Mouse (Mus musculus) urinary bladder, postnatal 4 days (tissue): ENCODE results near the gene Serac1.

Source experiments
- DNase-seq, 2 experiments: peaks; one replicate each; pipeline ENCODE4 v3.0.0; 2021 to 2022; ENCODE audit warnings: low spot score in 2 of 2

Serac1 gene

DNA sequence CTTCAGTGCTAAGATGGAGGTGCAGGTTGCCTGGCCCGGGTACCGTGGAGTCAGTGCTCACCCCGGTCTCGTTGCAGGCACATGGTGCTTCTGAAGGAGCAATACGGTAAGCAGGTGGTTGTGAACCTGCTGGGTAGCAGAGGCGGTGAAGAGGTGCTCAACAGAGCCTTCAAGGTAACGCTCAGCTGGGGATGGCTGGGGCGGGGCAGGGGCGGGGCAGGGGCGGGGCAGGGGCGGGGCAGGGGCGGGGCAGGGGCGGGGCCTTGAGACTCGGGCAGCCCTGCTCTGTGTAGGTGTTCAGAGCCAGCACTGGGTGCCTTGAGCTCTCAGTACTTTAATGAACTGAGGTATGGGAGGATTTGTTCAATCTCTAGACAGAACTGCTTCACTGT lies 74.3 kb downstream of the Serac1 start:
- DNase-seq, result no peak

DNA sequence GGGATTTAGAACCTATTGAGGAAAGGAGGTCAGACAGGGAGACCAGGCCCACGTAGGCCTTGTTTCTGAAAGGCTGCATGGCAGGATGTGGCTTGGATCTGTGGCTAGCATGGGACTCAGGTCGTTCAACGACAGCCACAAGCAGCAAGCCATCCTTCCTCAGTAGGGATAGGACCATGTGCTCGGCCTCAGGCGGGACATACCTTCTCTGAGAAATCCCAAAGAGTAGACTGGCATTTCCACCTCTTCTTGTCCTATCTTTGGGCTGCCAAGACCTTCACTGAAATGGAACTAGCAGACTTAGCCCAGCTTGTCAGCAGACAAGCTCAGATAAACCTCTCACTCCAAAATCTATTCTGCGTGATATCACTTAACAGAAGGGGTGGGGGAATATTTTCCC lies 75.9 kb downstream of the Serac1 start:
- no peak for DNase-seq

DNA sequence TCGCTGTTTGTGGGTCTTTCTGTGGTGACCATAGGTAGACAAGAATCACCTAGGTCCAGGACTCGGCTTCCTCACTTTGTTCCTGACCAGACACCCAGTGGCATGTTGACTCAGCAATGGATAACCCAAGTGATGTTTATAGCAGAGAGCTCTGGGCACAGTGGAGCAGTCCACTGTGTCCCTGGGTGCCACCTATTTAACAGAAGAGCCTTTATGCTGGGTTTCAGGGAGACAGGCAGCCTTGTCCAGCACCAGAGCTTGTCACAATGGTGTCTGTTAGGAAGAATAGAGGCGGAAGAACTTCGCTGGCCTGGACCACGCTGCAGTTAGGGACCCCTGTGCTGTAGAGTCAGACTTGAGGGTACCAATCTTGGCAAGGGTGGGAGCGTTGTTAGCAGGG lies 77.0 kb downstream of the Serac1 start:
- DNase-seq, result no peak

DNA sequence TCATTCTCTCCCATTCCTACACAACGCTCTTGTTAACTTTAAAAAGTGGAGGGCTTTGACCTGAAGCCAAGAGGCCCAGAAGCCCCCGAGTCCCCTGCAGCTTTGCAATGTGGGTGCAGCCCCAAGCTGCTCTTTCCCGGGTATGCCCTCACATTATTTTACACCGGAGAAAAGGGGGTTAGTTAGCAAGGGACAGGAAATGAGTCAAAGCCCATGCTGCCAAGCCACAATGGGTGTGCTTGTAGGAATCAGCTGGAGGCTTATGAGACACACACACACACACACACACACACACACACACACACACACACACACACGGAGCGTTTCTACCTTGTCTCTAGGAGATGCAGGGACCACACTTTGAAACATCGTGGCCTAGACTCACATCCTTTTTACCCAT lies 77.7 kb downstream of the Serac1 start:
- DNase-seq, result no peak

GRCm38 (mm10) chr17:6001389-6001788 lies 78.2 kb downstream of the Serac1 start:
- DNase-seq, result no peak

- DNase-seq, result no peak
Measured at GRCm38 (mm10) chr17:6000864-6001319, 78.6 kb downstream of the Serac1 start.

DNA sequence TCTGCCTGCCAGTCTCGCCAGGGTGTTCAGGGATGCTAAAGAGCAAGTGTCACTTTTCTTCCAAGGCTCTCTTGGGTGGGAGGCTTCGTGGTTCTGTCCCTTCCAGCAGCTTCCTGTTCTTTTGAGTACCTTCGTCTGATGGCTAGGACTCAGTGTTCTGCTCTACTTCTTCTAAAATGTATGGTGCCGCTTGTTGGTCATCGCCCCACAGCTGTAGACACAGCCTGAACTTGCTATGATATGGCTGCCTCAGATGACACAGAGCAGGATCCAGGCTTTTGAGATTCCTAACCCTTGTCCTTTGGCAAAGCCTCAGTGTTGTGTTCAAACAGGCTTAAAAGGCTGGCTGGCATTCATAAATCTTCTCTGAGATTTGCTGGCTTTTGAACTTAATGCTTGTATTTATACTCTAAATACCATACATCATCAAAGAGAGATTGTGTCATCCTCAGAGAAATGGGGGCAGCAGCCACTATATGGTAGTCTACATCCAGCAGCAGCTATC lies 80.5 kb downstream of the Serac1 start:
- DNase-seq, result no peak

DNA sequence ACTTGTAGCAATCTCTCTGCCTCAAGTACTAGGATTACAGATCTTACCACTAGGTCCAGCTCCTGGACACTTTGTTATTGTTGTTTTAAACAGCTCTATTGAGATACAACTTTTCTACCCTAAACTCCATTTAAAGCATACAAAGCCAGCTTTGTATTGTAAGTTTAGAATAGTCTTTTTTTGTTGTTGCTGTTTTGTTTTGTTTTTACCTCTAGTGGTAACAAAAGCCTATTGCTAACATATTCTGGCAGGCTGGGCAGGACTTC lies 81.4 kb downstream of the Serac1 start:
- no peak for DNase-seq

DNA sequence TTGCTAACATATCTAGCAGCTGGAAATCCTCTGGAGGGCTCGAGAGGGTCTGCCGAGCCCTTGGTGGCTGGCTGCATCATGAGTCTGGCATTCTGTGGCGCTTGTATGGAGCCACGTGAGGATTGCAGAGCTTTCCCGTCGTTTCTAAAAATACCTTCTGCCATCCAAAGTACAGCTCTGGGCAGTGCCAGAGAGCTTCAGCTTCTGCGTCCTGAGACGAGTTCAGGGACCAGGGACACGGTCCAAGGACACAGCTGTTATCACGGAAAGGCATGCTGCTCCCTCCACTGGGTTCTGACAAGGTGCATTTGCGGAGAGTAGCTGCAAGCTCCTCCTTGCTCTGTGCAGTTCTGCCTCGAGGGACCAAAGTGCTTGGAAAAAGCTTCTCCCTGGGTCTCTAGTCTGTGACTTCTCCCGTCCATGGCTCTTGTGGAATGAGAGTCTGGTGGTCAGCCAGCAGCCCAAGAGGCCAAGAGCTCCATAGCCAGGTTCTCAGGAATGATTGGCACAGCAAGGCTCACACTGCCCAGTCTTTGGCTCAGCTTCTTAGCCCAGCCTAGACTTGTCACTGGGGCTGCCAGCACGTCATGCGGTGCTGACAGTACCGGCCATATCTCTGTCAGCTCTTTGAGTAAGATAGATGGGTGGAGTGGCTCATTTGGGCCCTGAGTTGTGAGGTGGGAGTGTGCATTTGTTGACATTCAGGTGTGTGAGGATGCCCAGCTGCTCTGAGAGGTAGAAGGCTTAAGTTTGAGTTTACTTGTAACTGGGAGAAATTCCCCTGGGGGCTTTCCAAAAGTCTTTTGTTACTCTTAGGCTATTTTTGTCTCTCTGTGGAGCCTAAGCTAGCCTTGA lies 81.9 kb downstream of the Serac1 start:
- no peak for DNase-seq

GRCm38 (mm10) chr17:5996589-5996988 lies 83.0 kb downstream of the Serac1 start:
- no peak for DNase-seq

DNA sequence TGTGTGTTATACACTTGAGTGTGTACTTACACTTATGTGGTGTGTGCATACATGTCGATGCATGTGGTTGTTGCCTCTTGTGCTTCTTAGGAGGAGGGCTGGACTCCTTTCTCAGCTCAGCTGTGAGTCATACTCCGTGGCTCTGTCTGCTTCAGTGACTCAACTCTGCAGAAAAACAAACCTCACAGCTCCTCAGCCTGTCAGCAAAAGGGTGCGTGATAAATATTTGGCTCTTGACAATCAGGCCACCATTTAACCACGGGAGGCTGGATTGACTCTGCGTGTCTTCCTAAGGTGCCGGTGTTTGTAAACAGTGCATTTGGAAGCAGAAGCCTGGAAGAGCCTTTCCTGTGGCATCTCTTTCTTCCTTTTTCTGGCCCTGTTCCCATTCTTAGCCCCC lies 84.9 kb downstream of the Serac1 start:
- DNase-seq, result no peak

DNA sequence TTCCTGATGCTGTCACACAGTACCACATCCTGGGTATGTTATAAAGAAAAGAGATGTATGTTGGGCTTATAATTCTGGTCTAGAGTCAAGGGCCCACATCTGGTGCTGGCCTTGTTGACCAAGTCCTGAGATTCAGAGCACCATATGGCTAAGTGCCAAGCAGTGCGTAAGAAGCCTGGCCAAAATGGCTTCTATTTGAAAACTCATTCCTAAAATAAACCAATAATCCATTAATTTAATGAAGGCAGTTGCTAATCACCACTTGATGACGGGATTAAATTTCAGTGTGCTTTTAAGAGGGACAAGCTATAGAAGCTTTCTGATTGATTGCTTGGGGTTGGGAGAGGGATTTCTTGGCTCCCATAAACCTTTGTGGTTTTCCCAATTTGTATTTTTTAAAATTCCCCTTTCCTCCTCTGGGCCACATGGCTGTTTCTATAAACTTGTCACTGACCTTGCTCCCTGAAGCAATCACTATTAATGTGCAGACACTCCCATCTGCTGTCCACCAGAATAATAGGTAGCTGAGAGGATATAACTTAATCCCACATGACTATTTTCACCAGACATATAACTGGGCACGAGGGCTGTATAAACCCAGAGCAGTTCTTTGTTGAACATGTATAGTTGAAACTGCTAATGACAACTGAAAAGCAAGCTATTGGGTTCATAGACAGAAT lies 85.8 kb downstream of the Serac1 start:
- DNase-seq, result no peak

- no peak for DNase-seq
Measured at GRCm38 (mm10) chr17:5992866-5993580, 86.5 kb downstream of the Serac1 start.
